Mouse (Mus musculus) embryonic facial prominence, embryonic 12.5 days (tissue): ENCODE data around the gene Map3k5. TPM values are rescaled to one million over a fixed set of nuclear protein-coding genes. Genes with fewer than 3 reads are reported as not detected.

Source experiments
- polyA plus RNA-seq: library from polyadenylated mRNA; unstranded; fragments of >200 nt; fragmentation: Nextera tagmentation; extraction: Ambion mirVana; gene quantifications from 2 replicates; pipeline ENCODE4 v1.2.1, GENCODE M21; 2016

Map3k5 gene
- polyA plus RNA-seq, 1 experiment from 2014 or later: 2.5 TPM

Other genes with a start within 250 kb of the Map3k5 start
- gene Il20ra, start 221.9 kb upstream of the Map3k5 start, polyA plus RNA-seq: 0.18 TPM in 2 replicates
- 0.57 and 0.73 TPM in 2 replicates for gene Slc35d3, start 83.0 kb upstream of the Map3k5 start, polyA plus RNA-seq
- 21.3 and 21.6 TPM in 2 replicates for gene Pex7, start 26.8 kb upstream of the Map3k5 start, polyA plus RNA-seq
- 7.9 and 11.5 TPM in 2 replicates for gene Map7, start 214.0 kb downstream of the Map3k5 start, polyA plus RNA-seq